Mouse (Mus musculus): ENCODE data around the gene Usp25. TPM values are rescaled to one million over a fixed set of nuclear protein-coding genes. Genes with fewer than 3 reads are reported as not detected.

The Usp25 gene
- 28.2 and 33.9 TPM in 2 replicates for polyA plus RNA-seq (2012; rRNA removed)

DNA sequence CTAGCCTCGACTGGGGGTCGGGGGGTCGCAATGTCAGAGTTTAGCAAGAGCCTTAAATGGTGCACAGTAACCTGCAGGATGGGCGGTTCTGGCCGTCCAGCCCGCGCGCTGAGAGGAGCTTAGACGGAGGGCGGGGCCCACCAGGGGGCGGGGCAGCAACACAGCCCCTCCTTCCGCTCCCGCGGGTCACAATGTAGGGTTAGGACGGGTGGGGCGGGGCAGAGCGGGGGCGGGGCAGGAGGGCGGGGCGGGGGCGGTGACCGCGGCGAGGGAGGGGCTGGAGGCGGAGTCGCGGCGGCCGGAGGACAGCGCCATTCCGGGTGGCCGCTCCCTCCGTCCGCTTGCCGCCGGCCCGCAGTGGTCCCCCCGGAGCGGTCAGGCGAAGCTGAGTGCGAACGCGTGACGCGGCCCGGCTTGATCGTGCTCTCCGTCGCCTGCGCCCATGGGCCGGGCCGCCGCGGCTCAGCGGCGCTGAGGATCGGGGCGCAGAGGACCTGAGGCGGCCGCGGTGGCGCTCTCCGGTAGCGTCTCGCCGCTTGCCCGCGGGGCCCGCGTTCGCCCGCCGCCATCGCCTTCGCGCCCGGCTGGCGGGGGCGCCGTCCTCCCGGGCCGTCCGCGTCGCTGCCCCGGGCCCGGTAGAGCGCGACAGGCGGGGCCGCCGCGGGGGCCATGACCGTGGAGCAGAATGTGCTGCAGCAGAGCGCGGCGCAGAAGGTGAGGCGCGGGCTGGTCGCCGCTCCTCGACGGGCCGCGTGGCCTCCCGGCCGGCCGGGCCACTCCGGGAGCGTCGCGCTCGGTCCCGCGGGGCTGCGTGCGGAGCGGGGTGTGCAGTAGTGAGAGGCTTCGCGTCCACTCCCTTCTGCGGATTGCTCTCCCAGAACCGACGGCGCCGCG, at the start of gene Usp25:
Gene Usp25, plus strand, starts transcription at position 280 of the 894 bp plus-strand sequence.

All from liver, embryonic 14 days (tissue).